In the genomic region with DNA sequence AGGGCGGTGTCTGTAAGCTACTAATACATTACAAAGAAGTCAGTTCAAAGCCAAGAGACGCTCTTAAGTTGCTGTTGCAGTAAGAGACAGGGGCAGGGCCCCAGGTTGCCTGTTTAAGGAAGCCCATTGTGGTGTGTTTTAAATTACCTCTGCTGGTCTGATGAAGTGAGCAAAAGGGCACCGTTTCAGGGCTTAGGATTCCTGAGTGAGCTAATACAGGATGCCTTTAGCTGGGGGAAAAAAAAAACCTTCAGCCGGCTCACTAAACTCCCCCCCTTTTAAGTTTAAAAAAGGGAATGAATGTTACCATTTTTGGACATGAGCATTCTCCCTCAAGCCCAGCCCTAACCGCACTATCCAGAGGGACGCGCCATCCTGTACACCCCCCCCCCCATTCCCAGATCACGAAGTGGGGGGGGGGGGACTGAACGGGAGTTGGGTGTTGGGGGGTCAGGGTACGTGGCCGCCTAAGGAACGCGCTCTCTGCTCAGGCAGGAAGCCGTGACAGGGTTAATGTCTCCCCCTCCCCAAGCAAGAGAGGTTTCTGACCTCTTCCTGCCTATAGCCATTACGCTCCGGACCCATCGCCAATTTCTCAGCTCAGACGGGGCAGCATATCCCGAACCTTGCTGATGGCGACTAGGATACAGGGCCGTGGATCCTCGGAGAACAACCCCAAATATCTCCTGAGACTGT, we compare ENCODE assay signal across 8 mouse cellular contexts. TPM values are rescaled to one million over a fixed set of nuclear protein-coding genes. Genes with fewer than 3 reads are reported as not detected.
DNase-seq lines count a peak whose midpoint lies in the region; ATAC-seq lines count a peak whose summit lies in the region.

No protein-coding gene starts in this region.

- H3K27ac ChIP-seq in kidney, embryonic 16.5 days (ENCODE audit: low read length): peak overlapping the region; percentile 98
- peak overlapping the region; percentile 89 for H3K27ac ChIP-seq in hindbrain, embryonic 12.5 days
- peak overlapping the region; percentile 90; the same call in 1 of the 2 replicates for H3K27ac ChIP-seq in midbrain, embryonic 12.5 days (replicated peaks)

- H3K4me1 ChIP-seq in kidney, embryonic 16.5 days (ENCODE audit: insufficient read depth, low read length): peaks cover 30% of the 10 kb centered on the region
- peaks cover 12% of the 10 kb centered on the region for H3K4me1 ChIP-seq in hindbrain, embryonic 12.5 days
- peaks cover 13% of the 10 kb centered on the region for H3K4me1 ChIP-seq in midbrain, embryonic 12.5 days

- no peak for ATAC-seq in kidney, embryonic 16.5 days (ENCODE audit: low FRiP score, low TSS enrichment)
- no peak for ATAC-seq in hindbrain, embryonic 12.5 days (ENCODE audit: low FRiP score)
- ATAC-seq in midbrain, embryonic 12.5 days (ENCODE audit: low FRiP score, low read depth): no peak

- no peak for DNase-seq in kidney, postnatal 10 days
- peak; percentile 29 for DNase-seq in ZHBTc4 (ENCODE audit: low read depth, low spot score)
- DNase-seq in gastrocnemius, adult 8-10 months (ENCODE audit: low spot score in 2 of 2): no peak
- no peak for DNase-seq in right cerebral cortex, postnatal 4 days
- no peak for DNase-seq in adrenal gland, adult (ENCODE audit: inconsistent age in 2 of 2, low spot score in 1 of 2)

- H3K9me3 ChIP-seq in kidney, embryonic 16.5 days (ENCODE audit: low read length): no peaks in the 10 kb centered on the region
- H3K9me3 ChIP-seq in hindbrain, embryonic 12.5 days (replicated peaks): no peaks in the 10 kb centered on the region
- no peaks in the 10 kb centered on the region for H3K9me3 ChIP-seq in midbrain, embryonic 12.5 days

- peak overlapping the region; percentile 89 for H3K9ac ChIP-seq in kidney, embryonic 16.5 days (replicated peaks; ENCODE audit: low read length)
- H3K9ac ChIP-seq in hindbrain, embryonic 12.5 days: peak overlapping the region; percentile 82
- H3K9ac ChIP-seq in midbrain, embryonic 12.5 days (replicated peaks): peak overlapping the region; percentile 81

- H3K36me3 ChIP-seq in kidney, embryonic 16.5 days (ENCODE audit: insufficient read depth, low read length): no peaks in the 10 kb centered on the region
- H3K36me3 ChIP-seq in hindbrain, embryonic 12.5 days: no peaks in the 10 kb centered on the region
- no peaks in the 10 kb centered on the region for H3K36me3 ChIP-seq in midbrain, embryonic 12.5 days

- H3K4me2 ChIP-seq in kidney, embryonic 16.5 days (replicated peaks; ENCODE audit: low read depth, low read length): peak overlapping the region; percentile 88
- peak overlapping the region; percentile 92 for H3K4me2 ChIP-seq in hindbrain, embryonic 12.5 days (replicated peaks)
- peak overlapping the region; percentile 89 for H3K4me2 ChIP-seq in midbrain, embryonic 12.5 days (replicated peaks)

- no peaks in the 10 kb centered on the region for H3K27me3 ChIP-seq in kidney, embryonic 16.5 days (ENCODE audit: insufficient read depth, low read length)
- 0 out of 2 replicates have a peak, but pooled peaks cover 2% of the 10 kb centered on the region for H3K27me3 ChIP-seq in hindbrain, embryonic 12.5 days
- H3K27me3 ChIP-seq in midbrain, embryonic 12.5 days: peaks cover 4% of the 10 kb centered on the region; the same call in 1 of the 2 replicates

- WGBS in kidney, embryonic 16.5 days: under 1% methylated on average over 21 of the region's 22 CpGs
- WGBS in hindbrain, embryonic 12.5 days: 2% methylated on average over 22 of the region's 22 CpGs
- under 1% methylated on average over 20 of the region's 22 CpGs for WGBS in midbrain, embryonic 12.5 days

- peak overlapping the region; percentile 89 for H3K4me3 ChIP-seq in kidney, embryonic 16.5 days (ENCODE audit: low read length)
- H3K4me3 ChIP-seq in hindbrain, embryonic 12.5 days: peak overlapping the region; percentile 83
- H3K4me3 ChIP-seq in midbrain, embryonic 12.5 days: peak overlapping the region; percentile 78

RNA-seq across cellular contexts. Expression of a gene that starts 1.5 kb away (rescaled TPM):
- polyA plus RNA-seq in kidney, embryonic 16.5 days (2015; fragmentation: Nextera tagmentation; extraction: Ambion mirVana): 44.8 and 49.2 TPM in 2 replicates
- 23.7 and 26.0 TPM in 2 replicates for polyA plus RNA-seq in hindbrain, embryonic 12.5 days (2016; fragmentation: Nextera tagmentation; extraction: Ambion mirVana)
- 18.9 and 20.6 TPM in 2 replicates for polyA plus RNA-seq in midbrain, embryonic 12.5 days (2016; fragmentation: Nextera tagmentation; extraction: Ambion mirVana)
- 1 to 10 TPM; 6.1 to 9.6 (median 7.4) TPM for total RNA-seq in gastrocnemius, adult 8-10 months (2022)
